Mouse (Mus musculus): Measurements from ENCODE around the gene Gas2. TPM values are rescaled to one million over a fixed set of nuclear protein-coding genes. Genes with fewer than 3 reads are reported as not detected.
A peak's percentile ranks its signal among the peaks of the same experiment; 100 is the strongest.

The Gas2 gene
- total RNA-seq, 2 experiments from 2014 or later, result 13.7 to 17.3 TPM

- no peak for DNase-seq (ENCODE audit: low spot score in 2 of 2)
- intact Hi-C loops (cut with DNase I), result no loop called here
Observed at GRCm38 (mm10) chr7:52013457-52013856, 151.6 kb downstream of the Gas2 start.

DNA sequence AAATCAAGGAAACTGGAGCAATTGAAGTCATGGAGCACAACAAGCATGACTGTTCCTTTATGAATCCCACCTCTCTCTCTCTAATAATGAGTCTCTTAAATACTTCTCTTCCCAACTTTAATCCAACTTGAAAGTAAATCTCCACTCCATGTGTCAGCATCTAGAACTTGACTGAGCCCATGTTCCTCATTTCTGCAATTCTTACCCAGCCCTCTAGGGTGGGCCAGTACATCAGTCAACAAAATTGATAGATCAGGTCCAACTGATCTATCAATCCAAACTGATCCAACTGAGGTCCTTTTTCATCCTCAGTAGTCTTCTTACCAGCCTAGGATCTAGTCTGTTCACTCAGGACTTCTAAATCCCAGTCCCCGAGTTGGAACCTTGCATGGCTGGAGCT, 153.4 kb downstream of the Gas2 start:
- DNase-seq (ENCODE audit: low spot score in 2 of 2), result no peak
- intact Hi-C loops (cut with DNase I), result no loop called here

DNA sequence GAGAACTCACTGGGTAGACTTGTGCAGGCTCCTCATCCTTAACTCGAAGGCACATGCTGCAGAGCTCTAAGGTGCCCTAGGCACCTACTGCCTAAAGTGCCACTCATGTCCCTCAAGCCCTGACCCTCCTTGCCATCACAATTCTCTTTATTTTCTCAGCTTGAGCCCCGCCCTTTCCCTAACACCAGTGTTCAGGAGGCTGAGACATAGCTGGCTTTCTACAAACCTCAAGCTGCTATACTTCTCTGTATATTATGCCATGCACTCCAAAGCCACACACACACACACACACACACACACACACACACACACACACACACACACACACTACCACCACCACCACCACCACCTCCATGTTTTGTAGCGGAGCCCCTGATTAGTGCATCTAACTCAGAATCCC, 153.8 kb downstream of the Gas2 start, which contains the start of gene 1700015G11Rik:
1700015G11Rik (minus strand) TSS at position 101 of the 400 bp plus-strand sequence.
- intact Hi-C loops (cut with DNase I), result no loop called here
- no peak for DNase-seq (ENCODE audit: low spot score in 2 of 2)

DNA sequence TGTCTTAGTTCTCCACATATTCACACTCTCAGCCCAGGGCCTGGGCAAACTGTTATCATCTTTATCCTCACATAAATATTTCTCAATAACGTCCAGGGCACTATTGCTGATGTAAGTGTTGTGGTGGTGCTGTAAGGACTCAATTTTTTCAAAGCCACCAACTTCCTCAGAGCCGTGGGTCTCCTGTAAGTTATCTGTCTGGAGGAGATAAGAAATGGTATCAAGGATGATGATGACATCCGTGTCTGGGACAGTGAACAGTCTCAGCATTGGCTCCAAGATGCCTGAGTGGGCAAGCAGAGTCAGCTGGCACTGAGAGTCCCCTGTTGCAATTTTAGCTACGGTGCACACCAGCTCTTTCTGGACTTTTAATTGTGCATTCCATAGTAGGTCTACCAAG, 160.2 kb downstream of the Gas2 start:
- DNase-seq (ENCODE audit: low spot score in 2 of 2), result no peak
- intact Hi-C loops (cut with DNase I), result no loop called here

GRCm38 (mm10) chr7:52024050-52024626, 162.3 kb downstream of the Gas2 start:
- intact Hi-C loops (cut with DNase I), result no loop called here
- no peak for DNase-seq (ENCODE audit: low spot score in 2 of 2)

GRCm38 (mm10) chr7:52037600-52038582, 176.1 kb downstream of the Gas2 start:
- peak; percentile 51 to 78 for DNase-seq (ENCODE audit: low spot score in 2 of 2)
- intact Hi-C loops (cut with DNase I), result no loop called here

Other genes with a start within 250 kb of the Gas2 start
- 10 to 100 TPM; 26.5 to 36.1 TPM for gene Slc17a6, start 240.0 kb upstream of the Gas2 start, total RNA-seq (2021)
- gene Fancf, start 252 bp downstream of the Gas2 start, total RNA-seq (2021), result 1 to 10 TPM; 3.7 to 4.7 TPM
- gene Svip, start 144.0 kb downstream of the Gas2 start, total RNA-seq (2021), result 10 to 100 TPM; 26.5 to 29.3 TPM
- not detected for gene 1700015G11Rik, start 153.7 kb downstream of the Gas2 start, total RNA-seq (2021)

All from left cerebral cortex, postnatal 14 days (tissue).